Mouse (Mus musculus) megakaryocyte, embryonic 14.5 days (primary cell): ENCODE measurements at regions not wholly inside any gene's neighbourhood (a gene's known extent, or its start where the extent isn't known, plus 50 kb on each side); places are given as distances from the start of the nearest gene placed in this dataset.

Experiments
- FLI1 ChIP-seq: IDR thresholded peaks from 2 replicates; pipeline ENCODE4 v1.6.1; 2012; ENCODE audit warnings: low read length, inconsistent platforms, mixed read lengths
- GATA1 ChIP-seq: IDR thresholded peaks from 3 replicates; pipeline ENCODE4 v1.6.1; 2012; ENCODE audit warnings: mixed read lengths, low read length, inconsistent platforms, borderline replicate concordance

DNA sequence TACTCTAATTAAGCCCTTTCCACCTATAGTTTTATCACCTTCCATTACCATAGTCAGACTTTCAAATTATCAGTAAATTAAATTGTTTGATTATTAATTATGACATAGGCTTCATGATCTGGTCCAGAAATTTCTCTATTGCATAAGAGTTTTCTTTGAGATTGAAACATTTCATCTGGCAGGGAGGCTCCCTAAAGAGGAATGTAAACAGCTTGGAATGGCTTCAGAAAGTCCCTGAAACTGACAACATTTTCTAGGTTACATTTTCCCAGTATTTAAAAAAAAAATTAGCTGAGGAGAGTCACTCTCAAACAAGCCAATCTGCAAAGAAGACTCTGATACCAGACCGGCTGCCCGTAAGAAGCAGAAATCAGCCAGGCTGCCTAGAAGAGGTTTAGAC lies 1172.6 kb upstream of the Lrrc6 start:
- TF ChIP-seq GATA1 = no peak
- no peak for TF ChIP-seq FLI1
